Mouse (Mus musculus): ENCODE data around the gene Anks3.

Gene Anks3

GRCm38 (mm10) chr16:4963797-4964709 lies at the start of gene Anks3:
TSS of gene Anks3 (minus strand) at chr16:4964205.
- peak; percentile 92 for DNase-seq (ENCODE audit: low read depth, low spot score)

- peak; percentile 98 for DNase-seq (ENCODE audit: low read depth, low spot score)
Measured at GRCm38 (mm10) chr16:5013054-5013838, 49.2 kb upstream of the Anks3 start, which contains the start of gene Rogdi. TSS of gene Rogdi (minus strand) at chr16:5013553.

GRCm38 (mm10) chr16:5012036-5013005 lies 48.3 kb upstream of the Anks3 start:
- DNase-seq (ENCODE audit: low read depth, low spot score), result peak; percentile 6

- DNase-seq (ENCODE audit: low read depth, low spot score), result no peak
Measured at GRCm38 (mm10) chr16:5011285-5011684, 47.3 kb upstream of the Anks3 start.

- DNase-seq (ENCODE audit: low read depth, low spot score), result no peak
Measured at GRCm38 (mm10) chr16:5010371-5010935, 46.4 kb upstream of the Anks3 start.

GRCm38 (mm10) chr16:5008076-5008475 lies 44.1 kb upstream of the Anks3 start:
- DNase-seq (ENCODE audit: low read depth, low spot score), result no peak

- DNase-seq (ENCODE audit: low read depth, low spot score), result no peak
Measured at GRCm38 (mm10) chr16:5007492-5007891, 43.5 kb upstream of the Anks3 start.

GRCm38 (mm10) chr16:5007067-5007466 lies 43.1 kb upstream of the Anks3 start, which contains the start of gene Smim22:
TSS of gene Smim22 (plus strand) at chr16:5007288.
- no peak for DNase-seq (ENCODE audit: low read depth, low spot score)

GRCm38 (mm10) chr16:5000611-5001010 lies 36.6 kb upstream of the Anks3 start:
- no peak for DNase-seq (ENCODE audit: low read depth, low spot score)

- DNase-seq (ENCODE audit: low read depth, low spot score), result no peak
Measured at GRCm38 (mm10) chr16:4998984-4999383, 35.0 kb upstream of the Anks3 start.

GRCm38 (mm10) chr16:4997553-4997952 lies 33.5 kb upstream of the Anks3 start, which contains the start of gene Sept12:
TSS of gene Sept12 (minus strand) at chr16:4997852.
- no peak for DNase-seq (ENCODE audit: low read depth, low spot score)

GRCm38 (mm10) chr16:4993276-4993675 lies 29.3 kb upstream of the Anks3 start:
- DNase-seq (ENCODE audit: low read depth, low spot score), result no peak

- no peak for DNase-seq (ENCODE audit: low read depth, low spot score)
Measured at GRCm38 (mm10) chr16:4984717-4985116, 20.7 kb upstream of the Anks3 start.

GRCm38 (mm10) chr16:4979755-4980380 lies 15.9 kb upstream of the Anks3 start:
- peak; percentile 70 for DNase-seq (ENCODE audit: low read depth, low spot score)

GRCm38 (mm10) chr16:4978275-4979051 lies 14.5 kb upstream of the Anks3 start:
- DNase-seq (ENCODE audit: low read depth, low spot score), result no peak

GRCm38 (mm10) chr16:4976180-4976579 lies 12.2 kb upstream of the Anks3 start:
- no peak for DNase-seq (ENCODE audit: low read depth, low spot score)

- DNase-seq (ENCODE audit: low read depth, low spot score), result no peak
Measured at GRCm38 (mm10) chr16:4974521-4974920, 10.5 kb upstream of the Anks3 start.

- no peak for DNase-seq (ENCODE audit: low read depth, low spot score)
Measured at GRCm38 (mm10) chr16:4971626-4972025, 7.6 kb upstream of the Anks3 start.

- DNase-seq (ENCODE audit: low read depth, low spot score), result no peak
Measured at GRCm38 (mm10) chr16:4969055-4969843, 5.2 kb upstream of the Anks3 start.

All from CD4-positive, CD25-positive, alpha-beta regulatory T cell, adult 2 months (primary cell).